Mouse (Mus musculus): ENCODE data around the gene Gm10382. TPM values are rescaled to one million over a fixed set of nuclear protein-coding genes. Genes with fewer than 3 reads are reported as not detected.

Gm10382 gene
- total RNA-seq (2021), result not detected
- long read RNA-seq, experiment 1, result 0 reads
- long read RNA-seq, experiment 2, result 0 reads

GRCm38 (mm10) chr5:125389131-125389578 is at the start of gene Gm10382:
Gm10382 (plus strand) TSS chr5:125389322.
- intact Hi-C loops (cut with DNase I; ENCODE audit: low total_unique reads), result no loop called here
- peak; percentile 89 for DNase-seq

DNA sequence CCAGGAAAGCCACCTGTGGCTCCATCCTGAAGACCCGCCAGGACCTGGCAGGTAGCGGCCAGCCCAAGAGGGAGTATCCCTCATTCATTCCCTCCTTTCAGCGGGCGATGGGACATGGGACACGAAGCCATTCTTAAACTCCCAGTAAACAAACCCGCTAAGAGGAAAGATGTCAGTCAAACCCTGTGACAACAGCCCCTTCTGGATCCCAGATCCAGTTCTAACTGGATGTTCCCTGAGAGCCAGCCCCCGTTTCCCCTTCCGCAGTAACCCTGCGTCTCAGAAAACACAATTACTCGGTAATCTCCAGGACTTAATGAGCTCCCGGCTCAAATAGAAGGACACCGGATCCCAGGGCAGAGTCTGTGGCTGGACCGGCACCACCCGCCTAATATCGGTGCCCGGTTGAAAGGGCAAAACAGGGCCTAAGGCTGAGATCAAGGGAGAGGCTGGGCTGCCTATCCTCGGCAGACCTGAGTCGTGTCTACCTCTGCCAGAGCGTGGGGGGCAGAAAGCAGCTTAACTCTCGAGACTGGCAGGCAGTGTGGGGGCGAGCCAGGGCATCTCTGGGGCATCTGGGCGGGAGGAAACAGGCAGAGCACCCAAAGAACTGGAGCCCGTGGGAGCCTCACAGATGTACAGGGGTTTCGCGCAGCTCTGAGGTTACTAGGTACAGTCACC is 49.1 kb upstream of the Gm10382 start:
- no peak for DNase-seq
- intact Hi-C loops (cut with DNase I; ENCODE audit: low total_unique reads), result no loop called here

- DNase-seq, result peak; percentile 84
- intact Hi-C loops (cut with DNase I; ENCODE audit: low total_unique reads), result no loop called here
These were observed 48.4 kb upstream of the Gm10382 start, which contains the start of gene Scarb1 for GRCm38 (mm10) chr5:125340547-125341262. Scarb1 (minus strand) TSS chr5:125341094.

DNA sequence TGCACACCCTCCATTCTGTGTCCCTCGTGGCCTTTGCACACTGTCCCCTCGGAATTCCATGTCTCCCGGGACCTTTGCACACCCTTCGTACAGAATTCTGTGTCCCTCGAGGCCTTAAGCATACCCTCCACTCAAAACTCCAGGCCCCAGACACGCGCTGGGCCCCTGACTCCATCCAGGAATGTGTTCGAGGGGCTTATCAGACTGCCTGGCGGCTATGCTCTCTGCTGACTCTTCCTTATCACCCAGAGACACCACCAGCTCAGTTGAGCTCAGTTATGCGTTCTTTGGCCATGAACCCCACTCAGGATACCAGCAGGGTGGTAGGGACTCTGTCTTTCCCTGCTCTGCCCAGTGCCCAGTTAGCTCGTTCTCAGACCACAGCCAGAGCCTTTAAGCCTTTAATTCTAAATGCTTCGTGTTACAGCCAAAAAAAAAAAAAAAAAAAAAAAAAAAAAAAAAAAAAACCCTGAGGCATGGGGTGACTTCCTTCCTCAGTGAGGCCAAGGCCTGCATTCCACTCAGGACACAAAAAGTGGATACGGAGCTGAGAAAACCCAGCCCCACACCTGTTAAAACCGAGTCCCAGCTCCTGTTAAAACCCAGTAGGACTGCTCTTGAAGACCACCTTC is 47.5 kb upstream of the Gm10382 start:
- intact Hi-C loops (cut with DNase I; ENCODE audit: low total_unique reads), result no loop called here
- DNase-seq, result no peak

GRCm38 (mm10) chr5:125344296-125344695 is 44.8 kb upstream of the Gm10382 start:
- no peak for DNase-seq

DNA sequence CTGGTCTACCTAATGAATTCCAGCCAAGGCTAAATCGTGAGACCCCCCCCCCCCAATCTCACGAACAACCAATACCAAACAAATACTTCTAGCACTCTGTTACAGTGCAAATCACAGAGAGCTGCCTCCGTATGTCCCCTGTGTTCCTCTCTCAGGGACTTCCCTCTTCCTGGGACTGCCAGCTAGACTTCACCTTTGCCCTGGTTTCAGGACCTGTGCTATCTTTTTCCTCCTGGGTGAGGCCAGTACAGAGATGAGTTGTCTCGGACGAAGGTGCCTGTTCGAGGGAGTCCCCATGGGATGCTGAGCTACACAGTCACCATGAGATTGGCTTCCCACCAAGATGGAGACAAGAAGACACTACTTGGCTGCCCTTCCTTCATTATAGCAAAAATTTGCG is 41.1 kb upstream of the Gm10382 start:
- DNase-seq, result no peak
- intact Hi-C loops (cut with DNase I; ENCODE audit: low total_unique reads), result no loop called here

More at GRCm38 (mm10) chr5:125344296-125344695, 44.8 kb upstream of the Gm10382 start:
- intact Hi-C loops (cut with DNase I; ENCODE audit: low total_unique reads), result no loop called here

GRCm38 (mm10) chr5:125348487-125348886 is 40.6 kb upstream of the Gm10382 start:
- peak; percentile 49 for DNase-seq
- intact Hi-C loops (cut with DNase I; ENCODE audit: low total_unique reads), result no loop called here

- no peak for DNase-seq
- intact Hi-C loops (cut with DNase I; ENCODE audit: low total_unique reads), result no loop called here
These were observed 39.7 kb upstream of the Gm10382 start for GRCm38 (mm10) chr5:125349391-125349790.

DNA sequence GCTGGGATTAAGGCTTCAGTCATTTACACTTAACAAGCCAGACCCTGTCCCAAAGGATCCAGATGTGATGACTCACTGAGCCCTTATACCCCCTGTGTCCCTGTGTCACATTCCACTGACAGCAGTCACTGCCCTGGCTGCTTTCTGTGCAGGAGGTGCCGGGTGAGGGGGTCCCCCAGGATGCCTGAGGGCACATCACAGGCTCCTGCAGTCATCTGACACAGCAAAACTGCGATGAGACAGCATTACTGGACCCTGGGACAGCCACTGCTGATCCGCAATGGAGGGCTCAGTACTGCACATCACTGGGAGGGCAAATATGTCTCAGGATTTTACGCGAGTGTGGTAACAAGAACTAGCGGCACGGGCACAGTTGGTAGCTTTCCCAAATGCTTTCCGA is 38.1 kb upstream of the Gm10382 start:
- no peak for DNase-seq
- intact Hi-C loops (cut with DNase I; ENCODE audit: low total_unique reads), result loop anchor here (5.0 kb wide), 1 partner anchor 64 kb away; no protein-coding TSS in a partner anchor

GRCm38 (mm10) chr5:125351939-125352338 is 37.2 kb upstream of the Gm10382 start:
- intact Hi-C loops (cut with DNase I; ENCODE audit: low total_unique reads), result loop anchor here (5.0 kb wide), 1 partner anchor 65 kb away; no protein-coding TSS in a partner anchor
- DNase-seq, result no peak

DNA sequence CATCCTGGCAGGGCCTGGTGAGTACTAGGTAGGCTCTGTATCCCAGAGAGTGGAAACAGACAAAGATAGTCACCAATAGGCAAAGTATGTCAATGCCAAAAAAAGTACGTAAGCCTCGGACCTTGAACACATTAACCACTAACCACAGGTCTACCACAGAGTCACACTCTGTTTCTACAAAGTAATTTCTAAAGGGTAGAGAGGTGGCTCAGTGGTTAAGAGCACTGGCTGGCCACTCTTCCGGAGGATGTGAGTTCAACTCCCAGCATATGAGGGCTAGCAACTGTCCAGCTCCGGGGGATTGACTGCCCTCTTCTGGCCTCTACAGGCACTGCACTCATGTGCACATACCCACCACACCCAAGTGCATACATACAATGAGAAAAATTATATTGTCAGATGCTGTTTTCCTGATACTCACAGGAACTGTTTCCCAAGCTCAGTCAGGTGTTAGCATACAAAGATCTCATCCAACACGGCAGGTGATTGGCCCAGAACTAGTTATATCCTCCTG is 36.3 kb upstream of the Gm10382 start:
- DNase-seq, result no peak

DNA sequence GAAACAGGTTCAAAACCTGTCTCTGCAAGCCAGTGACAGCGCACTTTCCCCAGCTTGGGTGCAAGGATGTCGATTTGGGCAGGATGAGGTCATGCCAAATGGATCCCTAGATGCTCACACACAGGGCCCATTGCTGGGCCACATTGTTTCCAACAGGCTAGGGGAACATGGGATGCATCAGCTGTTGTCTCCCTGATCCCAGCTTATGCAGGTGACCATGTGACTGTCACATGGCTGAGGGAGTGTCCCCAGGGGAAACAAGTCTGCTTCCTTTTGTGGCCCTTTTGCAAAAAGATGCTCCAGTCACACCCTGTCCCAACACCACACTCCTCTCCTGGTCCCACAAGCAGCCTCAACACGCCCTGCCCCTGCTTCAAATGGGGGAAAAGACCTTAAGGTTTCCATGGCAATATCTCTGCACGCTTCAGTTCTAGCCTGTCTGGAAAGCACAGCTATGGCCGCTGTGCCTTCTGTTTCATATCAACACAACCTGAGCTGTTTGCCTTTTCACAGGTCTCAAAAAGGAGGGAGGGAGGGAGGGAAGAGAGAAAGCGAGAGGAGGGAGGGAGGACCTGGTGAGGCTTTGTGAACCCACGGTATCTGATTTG is 34.1 kb upstream of the Gm10382 start:
- DNase-seq, result no peak
- intact Hi-C loops (cut with DNase I; ENCODE audit: low total_unique reads), result loop anchor here (5.0 kb wide), 1 partner anchor 68 kb away; no protein-coding TSS in a partner anchor

More for the DNA sequence above, 36.3 kb upstream of the Gm10382 start:
- intact Hi-C loops (cut with DNase I; ENCODE audit: low total_unique reads), result loop anchor here (5.0 kb wide), 1 partner anchor 66 kb away; no protein-coding TSS in a partner anchor

GRCm38 (mm10) chr5:125355650-125356049 is 33.5 kb upstream of the Gm10382 start:
- intact Hi-C loops (cut with DNase I; ENCODE audit: low total_unique reads), result no loop called here
- no peak for DNase-seq

DNA sequence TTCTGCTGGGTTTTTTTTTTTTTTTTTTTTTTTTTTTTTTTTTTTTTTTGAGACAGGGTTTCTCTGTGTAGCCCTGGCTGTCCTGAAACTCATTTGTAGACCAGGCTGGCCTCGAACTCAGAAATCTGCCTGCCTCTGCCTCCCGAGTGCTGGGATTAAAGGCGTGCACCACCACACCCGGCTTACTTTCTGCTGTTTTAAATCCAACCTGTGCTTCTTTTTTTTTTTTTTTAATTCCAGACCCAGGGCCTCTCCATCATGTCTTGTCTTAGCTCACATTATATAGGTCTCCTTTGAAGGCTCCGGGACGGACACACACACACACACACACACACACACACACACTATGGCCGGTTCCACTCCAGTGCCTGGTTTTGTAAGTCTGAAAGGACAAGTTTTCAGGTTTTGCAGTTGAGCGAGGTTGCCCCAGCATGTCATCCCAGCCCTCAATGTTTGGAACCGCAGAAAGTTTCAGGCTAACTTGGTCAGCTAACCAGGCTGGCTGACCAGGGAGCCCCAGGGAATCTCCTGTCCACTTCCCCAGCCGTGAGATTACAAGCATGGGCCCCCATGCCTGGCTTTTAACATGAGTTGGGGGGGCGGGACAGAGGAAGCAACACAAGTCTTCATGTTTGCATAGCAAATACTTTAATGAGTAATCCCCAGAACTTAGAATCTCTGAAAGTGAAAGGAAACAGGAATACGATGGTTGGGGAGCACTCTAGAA is 31.4 kb upstream of the Gm10382 start:
- DNase-seq, result no peak
- intact Hi-C loops (cut with DNase I; ENCODE audit: low total_unique reads), result no loop called here

- intact Hi-C loops (cut with DNase I; ENCODE audit: low total_unique reads), result no loop called here
- DNase-seq, result no peak
These were observed 30.9 kb upstream of the Gm10382 start for GRCm38 (mm10) chr5:125358270-125358608.

GRCm38 (mm10) chr5:125360566-125360965 is 28.6 kb upstream of the Gm10382 start:
- intact Hi-C loops (cut with DNase I; ENCODE audit: low total_unique reads), result no loop called here
- DNase-seq, result no peak

- intact Hi-C loops (cut with DNase I; ENCODE audit: low total_unique reads), result no loop called here
- DNase-seq, result no peak
These were observed 28.1 kb upstream of the Gm10382 start for GRCm38 (mm10) chr5:125360981-125361510.

DNA sequence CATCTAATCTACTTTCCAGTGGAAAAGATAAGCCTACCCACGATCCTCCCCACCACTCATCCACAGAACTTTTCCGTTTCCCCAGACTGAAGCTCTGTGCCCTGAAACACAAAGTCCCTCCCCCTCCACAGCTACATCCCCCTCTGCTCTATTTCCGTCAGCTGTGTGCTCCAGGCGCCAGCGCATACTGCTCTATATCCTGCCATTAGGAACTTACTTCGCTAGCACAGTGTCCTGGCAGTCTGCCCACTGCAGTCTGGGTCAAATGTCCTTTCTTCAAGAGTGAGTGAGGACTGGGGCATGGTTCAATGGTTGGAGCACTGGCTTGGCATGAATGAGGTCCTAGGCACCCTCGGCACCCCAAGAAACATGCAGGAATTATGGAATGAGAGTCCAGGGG is 25.2 kb upstream of the Gm10382 start:
- intact Hi-C loops (cut with DNase I; ENCODE audit: low total_unique reads), result no loop called here
- DNase-seq, result peak; percentile 46

Data from gastrocnemius, postnatal 14 days (tissue).